Mouse (Mus musculus) spleen, adult 2 months (tissue): ENCODE measurements around the gene Kcnk5.

Source experiments
- CTCF ChIP-seq: fragments of 200-500 bp; IDR thresholded peaks from 2 replicates; pipeline ENCODE4 v1.5.1; 2011; ENCODE audit warnings: mild to moderate bottlenecking, inconsistent platforms; ENCODE audit not compliant: insufficient read depth, insufficient read length, insufficient replicate concordance; ENCODE audit errors: extremely low read depth
- POLR2A ChIP-seq: fragments of 200-500 bp; IDR thresholded peaks from 2 replicates; pipeline ENCODE4 v1.6.1; 2011; ENCODE audit warnings: low read depth, low read length, inconsistent platforms

DNA sequence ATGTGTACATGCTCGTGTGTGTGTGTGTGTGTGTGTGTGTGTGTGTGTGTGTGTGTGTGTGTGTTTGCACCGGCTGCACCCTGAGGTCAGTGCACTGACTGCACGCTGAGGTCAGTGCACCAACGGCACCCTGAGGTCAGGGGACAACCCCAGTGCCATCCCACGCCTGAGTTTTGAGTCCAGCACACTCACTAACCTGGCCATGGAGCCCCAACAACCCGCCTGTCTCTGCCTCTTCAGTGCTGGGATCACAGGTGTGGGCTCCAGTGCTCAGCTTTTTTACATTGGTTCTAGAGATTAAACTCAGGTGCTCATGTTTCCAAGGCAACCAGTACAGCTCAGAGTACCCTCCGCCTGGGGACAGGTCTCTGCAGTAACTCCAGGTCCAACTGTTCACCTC lies 44.9 kb upstream of the Kcnk5 start:
- TF ChIP-seq POLR2A (no peak), CTCF (no peak)
